Mouse (Mus musculus) thymus, postnatal 4 days (tissue): Measurements from ENCODE around the gene Efna2.
A peak's percentile ranks its signal among the peaks of the same experiment; 100 is the strongest.

Experiments
- DNase-seq: peaks from one replicate; pipeline ENCODE4 v3.0.0; 2021

Gene Efna2

DNA sequence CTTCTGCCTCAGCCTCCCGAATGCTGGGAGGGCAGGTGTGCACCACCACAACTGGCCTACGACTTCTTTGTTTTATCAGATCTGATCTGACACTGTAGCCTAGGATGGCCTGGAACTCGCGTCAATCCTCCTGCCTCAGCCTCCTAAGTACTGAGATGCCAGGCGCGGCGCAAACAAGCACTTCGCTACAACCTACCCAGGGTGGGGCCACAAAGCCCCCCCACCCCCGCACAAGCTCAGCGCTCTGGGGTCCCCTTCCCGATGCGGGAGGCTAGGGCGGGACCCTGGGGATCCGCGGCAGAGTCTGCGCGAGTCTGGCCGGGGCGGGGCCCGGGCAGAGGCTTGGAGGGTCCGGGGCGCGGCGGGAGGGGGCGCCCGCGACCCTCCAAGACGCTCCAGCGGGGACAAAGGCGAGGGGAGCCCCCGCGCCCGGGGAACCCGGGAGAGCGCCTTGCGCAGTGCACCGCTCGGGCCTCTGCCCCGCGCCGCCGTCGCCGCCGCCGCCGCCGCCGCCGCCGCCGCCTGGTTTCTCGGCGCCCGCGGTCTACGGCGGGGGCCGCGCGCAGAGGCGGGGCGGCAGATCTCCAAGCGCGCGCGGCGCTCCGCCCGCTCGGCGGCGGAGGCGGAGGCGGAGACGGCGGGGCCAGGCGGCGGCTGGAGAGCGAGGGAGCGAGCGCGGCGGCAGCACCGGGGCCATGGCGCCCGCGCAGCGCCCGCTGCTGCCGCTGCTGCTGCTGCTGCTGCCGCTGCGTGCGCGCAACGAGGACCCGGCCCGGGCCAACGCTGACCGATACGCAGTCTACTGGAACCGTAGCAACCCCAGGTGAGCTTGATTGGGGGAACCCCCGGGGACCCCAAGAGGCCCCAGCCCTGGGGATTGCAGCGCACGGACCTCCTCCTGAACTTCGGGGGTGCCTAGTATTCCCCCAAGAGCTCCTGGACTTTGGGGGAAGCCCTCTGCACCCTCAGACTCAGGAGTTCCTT lies at the start of gene Efna2:
Efna2 (plus strand) TSS at position 415 of the 984 bp plus-strand sequence.
- peak; percentile 63 for DNase-seq

DNA sequence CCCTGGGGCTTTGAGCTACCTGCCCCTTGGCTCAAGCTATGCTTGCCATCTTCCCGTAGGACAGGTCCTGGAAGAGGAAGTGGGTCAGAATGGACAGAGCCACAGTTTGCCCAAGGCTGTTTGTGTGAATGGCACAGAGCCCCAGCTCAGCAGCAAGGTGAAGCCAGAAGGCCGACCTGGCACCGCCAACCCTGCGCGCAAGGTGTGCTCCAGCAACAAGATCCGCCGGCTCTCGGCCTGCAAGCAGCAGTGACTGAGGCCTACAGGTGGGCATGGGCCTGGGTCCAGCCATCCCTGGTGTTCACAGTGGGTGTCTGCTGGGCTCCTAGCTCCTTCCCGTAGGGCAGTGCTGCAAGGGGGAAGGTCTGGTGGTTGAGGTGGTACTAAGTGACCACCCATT lies 49.4 kb upstream of the Efna2 start:
- no peak for DNase-seq

DNA sequence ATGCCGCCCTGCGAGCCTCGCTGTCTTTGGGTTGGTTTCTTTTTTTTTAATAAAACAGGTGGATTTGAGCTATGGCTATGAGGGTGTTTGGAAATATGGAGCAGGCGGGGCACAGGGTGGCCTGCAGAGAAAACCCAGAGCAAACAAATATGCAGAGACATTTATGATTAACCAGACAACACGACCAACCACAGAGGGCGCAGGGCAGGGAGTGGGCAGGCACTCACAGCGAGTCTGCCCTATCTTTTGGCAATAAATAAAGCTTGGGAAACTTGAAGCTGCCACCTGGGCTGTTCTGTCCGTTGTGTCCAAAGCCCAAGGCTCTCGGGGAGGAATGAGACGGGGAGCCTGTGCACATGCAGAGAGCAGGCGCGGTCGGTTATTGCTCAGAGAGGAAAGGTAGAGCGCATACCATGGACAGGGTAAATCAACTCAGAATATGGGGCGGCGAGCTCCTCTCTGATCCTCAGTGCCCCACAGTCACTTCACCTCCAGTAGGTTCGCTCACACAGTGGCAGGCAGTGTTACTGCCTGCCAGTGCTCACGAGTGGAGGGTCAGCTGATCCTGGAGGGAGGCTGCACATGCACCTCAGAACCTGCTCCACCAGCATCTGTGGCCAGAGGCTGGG lies 48.8 kb upstream of the Efna2 start:
- DNase-seq, result no peak

DNA sequence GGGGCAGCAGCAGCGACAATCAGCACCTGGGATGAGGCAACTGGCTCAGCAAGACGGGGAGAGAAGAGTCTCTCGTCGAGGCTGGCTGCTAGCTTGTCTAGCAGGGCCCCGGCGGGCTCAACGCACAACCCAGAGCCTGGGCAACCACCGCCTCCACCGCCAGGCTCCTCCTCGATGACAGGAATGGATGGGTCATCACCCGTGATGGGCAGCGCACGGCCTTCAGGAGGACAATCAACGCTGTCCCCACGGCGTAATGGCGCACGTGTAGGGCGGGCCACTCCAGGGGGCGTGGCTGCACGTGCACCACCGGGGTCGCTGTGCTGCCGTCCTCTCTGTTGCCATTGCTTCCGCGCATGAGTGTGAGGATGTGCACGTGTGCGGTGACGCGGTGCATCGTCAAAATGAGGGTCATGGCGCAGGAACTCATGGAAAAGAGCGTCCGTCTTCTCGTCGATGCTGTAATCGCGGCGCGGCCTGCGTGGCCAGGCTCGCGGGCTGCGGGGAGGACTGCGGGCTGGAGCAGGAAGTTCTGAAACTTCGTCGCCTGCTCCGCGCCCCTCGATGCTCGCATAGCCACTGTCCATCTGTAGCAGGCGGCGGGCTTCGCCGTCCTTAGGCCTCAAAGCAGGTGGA lies 47.8 kb upstream of the Efna2 start:
- no peak for DNase-seq

DNA sequence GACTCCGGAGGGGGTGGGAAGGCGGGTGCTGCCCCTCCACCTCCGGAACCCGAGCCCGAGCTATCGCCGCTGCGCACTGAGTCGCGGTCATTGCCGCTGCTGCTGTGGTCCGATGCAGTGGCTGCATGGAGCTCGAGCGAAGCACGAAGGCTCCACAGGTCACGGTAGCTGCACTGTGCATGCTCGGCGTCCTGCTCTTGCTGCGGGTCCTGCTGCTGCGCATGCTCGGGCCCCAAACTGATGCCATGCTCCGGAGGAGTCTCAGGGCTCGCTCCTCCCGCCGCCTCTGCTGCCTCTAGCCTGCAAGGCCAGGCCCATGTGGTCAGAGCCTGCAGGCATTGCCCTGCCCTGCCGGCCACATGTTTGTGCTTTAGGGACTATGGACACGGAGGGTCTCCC lies 47.3 kb upstream of the Efna2 start:
- DNase-seq, result no peak

DNA sequence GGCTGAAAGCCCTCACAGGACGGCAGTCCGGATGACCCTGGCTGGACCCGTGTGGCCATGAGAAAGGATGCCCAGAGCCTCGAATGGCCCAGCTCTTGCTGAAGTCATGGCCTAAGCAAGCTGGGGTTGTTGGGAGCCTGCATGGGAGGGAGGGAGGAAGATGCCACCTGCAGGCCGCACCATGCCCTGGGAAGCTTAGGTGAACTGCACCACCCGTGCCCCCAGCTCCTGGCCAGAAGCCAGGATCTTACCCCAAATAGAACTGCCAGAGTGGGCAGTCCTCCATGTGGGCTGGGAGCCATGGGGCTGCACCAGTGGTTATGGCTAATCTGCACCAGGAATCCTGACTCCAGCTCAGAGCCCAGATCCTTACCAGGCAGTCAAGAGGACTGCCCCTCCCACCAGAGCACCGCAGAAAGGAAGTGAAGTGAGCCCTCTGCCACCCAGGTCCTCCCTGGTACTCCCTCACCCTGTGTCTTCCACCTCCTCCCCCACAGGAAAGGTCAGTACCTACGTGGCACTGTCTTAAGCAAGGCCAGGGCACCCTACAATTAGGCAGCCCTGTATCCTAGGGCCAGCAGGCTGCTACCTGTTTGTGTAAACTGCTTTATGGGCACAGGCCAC lies 45.9 kb upstream of the Efna2 start:
- DNase-seq, result peak; percentile 55

GRCm38 (mm10) chr10:80134421-80134820 lies 44.9 kb upstream of the Efna2 start:
- no peak for DNase-seq

DNA sequence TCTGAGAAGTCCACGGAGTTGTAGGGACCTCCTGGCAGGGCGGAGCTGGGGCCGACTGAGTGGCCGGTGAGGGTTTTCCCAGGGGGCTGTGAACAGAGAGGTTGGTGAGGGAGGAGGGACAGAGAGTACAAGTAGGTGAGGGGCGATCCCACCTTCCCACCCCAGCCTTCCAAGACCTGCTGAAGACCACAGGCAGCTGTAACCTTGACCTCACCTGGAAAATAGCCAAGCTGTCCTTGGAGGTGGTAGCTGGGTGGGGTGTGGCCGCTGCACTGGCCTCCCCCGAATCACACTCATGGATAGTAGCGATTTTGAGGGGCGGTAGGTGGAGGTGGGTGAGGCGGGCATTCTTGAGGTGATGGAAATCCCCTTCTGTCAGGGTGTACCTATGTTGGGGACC lies 44.1 kb upstream of the Efna2 start:
- DNase-seq, result no peak

- no peak for DNase-seq
These were observed 43.6 kb upstream of the Efna2 start for GRCm38 (mm10) chr10:80135641-80136040.

GRCm38 (mm10) chr10:80136179-80136951 lies 42.9 kb upstream of the Efna2 start:
- peak; percentile 35 for DNase-seq

GRCm38 (mm10) chr10:80136952-80137625 lies 42.2 kb upstream of the Efna2 start:
- DNase-seq, result peak; percentile 63

DNA sequence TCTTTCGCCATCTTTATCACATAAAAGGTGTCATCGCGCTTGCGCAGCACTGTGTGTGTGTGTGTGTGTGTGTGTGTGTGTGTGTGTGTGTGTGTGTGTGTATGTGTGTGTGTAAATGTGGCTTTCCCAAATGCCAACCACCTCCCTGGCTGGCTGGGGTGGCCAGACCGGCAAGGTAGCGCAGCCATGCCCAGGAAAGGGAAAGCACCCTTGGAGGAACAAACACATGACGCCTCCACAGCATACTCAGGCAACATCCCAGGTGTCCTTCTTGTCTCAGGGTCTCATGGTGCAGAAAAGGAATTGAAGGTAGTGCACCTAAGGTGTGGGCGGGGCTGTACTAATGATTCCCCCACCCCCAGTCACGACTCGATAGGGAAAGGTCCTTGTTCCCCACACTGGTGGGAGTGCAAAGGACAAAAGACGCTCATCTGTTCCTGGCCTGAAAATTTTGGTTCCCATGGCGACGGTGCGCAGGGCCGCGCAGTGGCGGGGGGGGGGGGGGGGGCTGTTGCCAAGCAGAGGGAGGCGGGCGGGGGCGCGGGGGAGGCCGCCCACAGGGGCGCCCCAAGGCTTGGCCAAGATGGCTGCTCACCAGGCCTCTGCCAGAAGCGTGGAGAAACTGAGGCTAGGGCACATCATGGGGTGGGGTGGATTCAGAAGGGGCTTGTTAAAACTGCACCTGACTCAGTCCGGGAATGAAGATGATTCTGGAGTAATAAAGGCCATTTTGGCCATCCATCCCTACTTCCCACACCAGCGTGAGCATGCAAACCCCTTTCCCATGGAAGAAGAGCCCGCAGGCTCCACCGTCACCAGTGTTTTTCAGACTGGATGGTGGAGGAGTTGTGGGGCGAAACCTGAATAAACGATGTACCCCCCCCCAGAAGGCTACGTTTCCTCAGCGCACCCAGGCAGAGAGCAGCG lies 41.4 kb upstream of the Efna2 start:
- DNase-seq, result peak; percentile 34

DNA sequence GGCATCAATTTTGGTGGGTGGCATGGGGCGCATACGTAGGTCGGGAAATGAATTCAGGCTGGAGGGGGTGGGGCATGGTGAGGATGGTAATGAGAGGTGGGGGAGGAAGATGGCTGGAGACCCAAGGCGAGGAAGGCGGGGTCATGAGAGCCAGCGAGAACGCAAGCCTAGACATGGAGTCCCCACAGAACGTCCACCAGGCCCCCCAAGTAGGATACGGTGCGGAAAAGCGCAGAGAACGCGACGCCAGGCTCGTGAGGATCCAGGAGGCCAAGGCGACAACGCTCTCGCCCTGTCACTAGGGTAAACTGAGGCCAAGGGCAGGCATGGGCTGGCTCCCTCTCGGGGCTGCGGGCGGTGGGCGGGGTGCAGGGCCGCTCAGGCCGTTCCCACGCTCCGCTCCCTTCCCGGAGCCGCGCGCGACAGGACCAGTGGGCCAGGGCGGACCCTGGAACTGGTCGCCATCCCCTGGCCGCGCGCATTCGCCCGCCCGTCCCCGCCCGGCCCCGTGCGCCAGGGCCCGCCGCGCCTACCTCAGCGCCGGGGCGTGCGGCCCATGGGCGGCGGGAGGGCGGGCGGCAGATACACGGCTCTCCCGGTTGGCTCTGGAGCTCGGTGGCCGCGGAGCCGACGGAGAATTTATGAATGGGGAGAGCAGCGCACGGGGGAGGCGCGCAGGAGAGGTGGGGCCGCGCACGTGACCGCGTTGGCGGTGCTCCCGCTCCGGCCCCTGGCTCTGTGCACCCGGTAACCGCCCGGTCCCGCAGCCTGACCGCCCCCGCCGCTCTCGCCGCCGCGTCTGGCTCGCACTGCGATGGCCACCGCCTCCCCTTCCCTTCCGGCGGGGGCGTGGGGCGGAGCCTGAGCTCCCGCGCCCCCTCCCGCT lies 40.5 kb upstream of the Efna2 start, which contains the start of gene Atp5d:
Atp5d (plus strand) TSS at position 80 of the 886 bp plus-strand sequence.
- DNase-seq, result peak; percentile 82

GRCm38 (mm10) chr10:80139439-80139775 lies 39.9 kb upstream of the Efna2 start:
- no peak for DNase-seq

- no peak for DNase-seq
These were observed 39.2 kb upstream of the Efna2 start for GRCm38 (mm10) chr10:80139975-80140665.

GRCm38 (mm10) chr10:80140666-80141035 lies 38.6 kb upstream of the Efna2 start, which contains the start of gene Cbarp:
Gene Cbarp (minus strand): TSS chr10:80140835.
- DNase-seq, result no peak

DNA sequence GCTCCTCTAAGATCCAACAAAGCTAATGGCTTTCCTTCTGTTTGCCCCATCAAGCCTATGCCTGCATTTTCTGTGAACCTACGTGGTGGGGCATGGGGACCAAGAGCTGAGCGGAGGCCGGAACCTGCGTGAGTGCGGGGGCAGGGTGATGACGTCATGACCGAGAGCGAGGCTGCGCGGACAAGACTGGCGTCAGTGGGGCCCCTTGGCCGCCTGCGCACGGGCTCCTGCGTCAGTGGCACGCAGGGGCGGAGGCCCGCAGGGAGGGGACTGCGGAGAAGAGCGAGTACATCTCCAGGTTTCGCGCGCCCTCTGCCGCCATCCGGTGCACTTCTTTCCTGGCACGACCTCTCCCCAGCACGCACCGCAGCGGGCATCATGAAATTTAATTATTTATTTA lies 38.0 kb upstream of the Efna2 start:
- peak; percentile 97 for DNase-seq

DNA sequence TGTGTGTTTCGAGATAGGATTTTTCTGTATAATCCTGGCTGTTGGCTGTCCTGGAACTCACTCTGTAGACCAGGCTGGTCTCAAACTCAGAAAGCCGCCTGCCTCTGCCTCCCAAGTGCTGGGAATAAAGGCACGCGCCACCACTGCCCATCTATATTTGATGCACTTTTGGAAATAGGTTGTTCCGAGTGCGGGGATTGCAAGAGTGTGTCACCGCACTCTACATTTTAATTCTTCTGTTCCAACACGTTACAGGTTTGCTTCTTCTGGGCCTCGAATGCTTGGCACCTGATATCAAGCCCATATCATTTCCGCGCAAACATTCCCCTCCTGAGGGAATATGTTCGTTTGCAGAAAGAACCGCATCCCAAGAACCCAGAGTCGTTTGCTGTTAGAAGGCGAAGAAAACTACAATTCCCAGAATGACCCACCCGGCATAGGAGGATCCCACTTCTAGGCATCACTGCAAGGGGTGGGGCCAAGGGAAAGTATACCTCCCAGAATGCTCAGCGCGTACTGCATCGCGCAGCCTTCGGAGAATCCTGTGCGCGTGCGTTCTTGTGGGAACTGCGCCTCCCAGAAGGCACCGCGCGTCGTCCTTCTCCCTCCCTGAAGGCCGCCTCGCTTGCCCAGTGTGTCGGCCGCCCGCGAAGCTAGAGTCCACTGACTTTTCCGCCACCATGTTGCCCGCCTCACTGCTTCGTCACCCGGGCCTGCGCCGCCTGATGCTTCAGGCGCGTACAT lies 37.3 kb upstream of the Efna2 start:
- peak; percentile 90 for DNase-seq
